Mouse (Mus musculus): ENCODE data around the gene Vps52. TPM values are rescaled to one million over a fixed set of nuclear protein-coding genes. Genes with fewer than 3 reads are reported as not detected.

Gene Vps52
- polyA plus RNA-seq, 1 experiment = 142 TPM

DNA sequence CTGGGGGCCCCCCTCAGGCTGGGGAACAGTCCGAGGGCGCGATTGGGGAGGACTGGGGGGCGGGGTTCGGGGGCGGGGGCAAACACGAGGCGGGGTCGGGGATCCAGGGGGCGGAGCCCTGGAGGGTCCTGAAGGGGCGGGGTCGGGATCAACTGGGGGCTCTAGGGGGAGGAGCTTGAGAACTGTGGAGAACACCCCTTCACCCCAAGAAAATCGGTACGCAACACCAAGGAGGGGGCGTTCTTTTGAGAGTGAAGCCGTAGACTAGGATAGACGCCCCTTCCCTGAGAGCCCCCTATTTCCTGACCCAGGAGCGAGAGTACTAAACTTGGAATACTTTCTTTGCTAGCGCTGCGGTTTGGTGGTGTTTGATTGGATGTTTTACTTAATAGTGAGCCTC lies 39.3 kb upstream of the Vps52 start:
- TF ChIP-seq CTCF (IDR thresholded peaks at IDR 0.05; ENCODE audit: borderline replicate concordance, control insufficient read depth, extremely low read depth, insufficient read depth, low read length, poor library complexity) (0 out of 2 replicates have a peak, but pooled peaks have one; percentile 1), POLR2A (IDR thresholded peaks at IDR 0.05; ENCODE audit: control insufficient read depth, extremely low read depth, insufficient read depth, low read length, poor library complexity) (no peak)
- H3K36me3 ChIP-seq (ENCODE audit: control insufficient read depth, insufficient read depth, low read length) = peaks cover 22% of the 10 kb centered on the region
- WGBS = 3% methylated on average over 15 of the region's 20 CpGs
- H3K27me3 ChIP-seq (ENCODE audit: control insufficient read depth, insufficient read depth, low read length) = no peaks in the 10 kb centered on the region
- H3K4me1 ChIP-seq (replicated peaks; ENCODE audit: control insufficient read depth, insufficient read depth, low read length) = peaks cover 18% of the 10 kb centered on the region
- no peak overlapping the region for H3K27ac ChIP-seq (ENCODE audit: control insufficient read depth, insufficient read depth, low read length)
- H3K4me3 ChIP-seq (ENCODE audit: control insufficient read depth, insufficient read depth, low read length) = peak overlapping the region; percentile 81
- DNase-seq = peak; percentile 79

GRCm38 (mm10) chr17:33916847-33917655 lies 38.6 kb upstream of the Vps52 start:
- peaks cover 15% of the 10 kb centered on the region; the same call in 1 of the 2 replicates for H3K36me3 ChIP-seq (ENCODE audit: control insufficient read depth, insufficient read depth, low read length)
- H3K27me3 ChIP-seq (ENCODE audit: control insufficient read depth, insufficient read depth, low read length) = no peaks in the 10 kb centered on the region
- 92% methylated on average over 31 of the region's 31 CpGs for WGBS
- no peak overlapping the region for H3K27ac ChIP-seq (ENCODE audit: control insufficient read depth, insufficient read depth, low read length)
- H3K4me1 ChIP-seq (replicated peaks; ENCODE audit: control insufficient read depth, insufficient read depth, low read length) = peaks cover 18% of the 10 kb centered on the region
- no peak for TF ChIP-seq POLR2A (IDR thresholded peaks at IDR 0.05; ENCODE audit: control insufficient read depth, extremely low read depth, insufficient read depth, low read length, poor library complexity)
- TF ChIP-seq CTCF (IDR thresholded peaks at IDR 0.05; ENCODE audit: borderline replicate concordance, control insufficient read depth, extremely low read depth, insufficient read depth, low read length, poor library complexity) = no peak
- no peak for DNase-seq
- no peak overlapping the region for H3K4me3 ChIP-seq (ENCODE audit: control insufficient read depth, insufficient read depth, low read length)

GRCm38 (mm10) chr17:33917656-33918292 lies 37.8 kb upstream of the Vps52 start:
- H3K4me3 ChIP-seq (ENCODE audit: control insufficient read depth, insufficient read depth, low read length) = no peak overlapping the region
- TF ChIP-seq CTCF (IDR thresholded peaks at IDR 0.05; ENCODE audit: borderline replicate concordance, control insufficient read depth, extremely low read depth, insufficient read depth, low read length, poor library complexity) (no peak), POLR2A (IDR thresholded peaks at IDR 0.05; ENCODE audit: control insufficient read depth, extremely low read depth, insufficient read depth, low read length, poor library complexity) (no peak)
- WGBS = 95% methylated on average over 18 of the region's 18 CpGs
- H3K36me3 ChIP-seq (ENCODE audit: control insufficient read depth, insufficient read depth, low read length) = peaks cover 9% of the 10 kb centered on the region; the same call in 1 of the 2 replicates
- DNase-seq = no peak
- no peak overlapping the region for H3K27ac ChIP-seq (ENCODE audit: control insufficient read depth, insufficient read depth, low read length)
- no peaks in the 10 kb centered on the region for H3K27me3 ChIP-seq (ENCODE audit: control insufficient read depth, insufficient read depth, low read length)
- peaks cover 18% of the 10 kb centered on the region for H3K4me1 ChIP-seq (replicated peaks; ENCODE audit: control insufficient read depth, insufficient read depth, low read length)

DNA sequence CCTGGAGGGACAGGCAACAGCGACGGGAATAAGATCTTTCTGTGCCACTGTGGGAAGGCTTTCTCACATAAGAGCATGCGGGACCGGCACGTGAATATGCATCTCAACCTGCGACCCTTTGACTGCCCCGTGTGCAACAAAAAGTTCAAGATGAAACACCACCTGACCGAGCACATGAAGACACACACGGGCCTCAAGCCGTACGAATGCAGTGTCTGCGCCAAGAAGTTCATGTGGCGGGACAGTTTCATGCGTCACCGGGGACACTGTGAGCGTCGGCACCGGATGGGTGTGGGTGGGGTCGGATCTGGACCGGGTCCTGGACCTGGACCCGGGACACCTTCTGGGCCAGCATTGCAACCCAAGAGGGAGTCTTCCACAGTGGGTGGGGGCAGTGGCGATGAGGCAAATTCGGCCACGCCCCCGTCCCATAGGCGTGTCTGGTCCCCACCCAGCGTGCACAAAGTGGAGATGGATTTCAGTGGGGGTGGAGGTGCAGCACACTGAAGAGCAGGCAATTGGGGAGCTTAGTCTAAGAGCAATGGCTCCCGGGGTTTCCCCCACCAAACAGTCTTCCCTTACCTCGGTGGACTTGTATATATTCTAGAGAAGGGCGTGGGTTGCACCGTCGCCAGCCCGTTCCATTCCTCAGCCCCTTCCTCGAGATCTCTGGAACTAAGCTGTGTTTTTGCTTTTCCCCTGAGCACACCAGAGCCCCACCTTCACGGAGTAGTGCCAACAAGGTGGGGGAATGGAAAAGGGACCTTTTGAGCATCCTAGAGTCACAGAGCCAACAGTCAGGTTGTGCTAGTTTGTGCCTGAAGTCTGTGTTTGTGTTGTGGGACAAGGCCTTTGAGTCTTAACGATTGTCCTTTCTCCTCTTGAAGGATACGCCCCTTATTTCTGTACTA lies 37.1 kb upstream of the Vps52 start:
- TF ChIP-seq CTCF (IDR thresholded peaks at IDR 0.05; ENCODE audit: borderline replicate concordance, control insufficient read depth, extremely low read depth, insufficient read depth, low read length, poor library complexity) = no peak
- TF ChIP-seq POLR2A (IDR thresholded peaks at IDR 0.05; ENCODE audit: control insufficient read depth, extremely low read depth, insufficient read depth, low read length, poor library complexity) = no peak
- peak overlapping the region; percentile 19 for H3K27ac ChIP-seq (ENCODE audit: control insufficient read depth, insufficient read depth, low read length)
- no peaks in the 10 kb centered on the region for H3K27me3 ChIP-seq (ENCODE audit: control insufficient read depth, insufficient read depth, low read length)
- peaks cover 18% of the 10 kb centered on the region for H3K4me1 ChIP-seq (replicated peaks; ENCODE audit: control insufficient read depth, insufficient read depth, low read length)
- WGBS = 83% methylated on average over 37 of the region's 37 CpGs
- DNase-seq = no peak
- H3K36me3 ChIP-seq (ENCODE audit: control insufficient read depth, insufficient read depth, low read length) = peaks cover 5% of the 10 kb centered on the region; the same call in 1 of the 2 replicates
- peak overlapping the region; percentile 92; the same call in 1 of the 2 replicates for H3K4me3 ChIP-seq (ENCODE audit: control insufficient read depth, insufficient read depth, low read length)

- peaks cover 18% of the 10 kb centered on the region for H3K4me1 ChIP-seq (replicated peaks; ENCODE audit: control insufficient read depth, insufficient read depth, low read length)
- H3K27me3 ChIP-seq (ENCODE audit: control insufficient read depth, insufficient read depth, low read length) = no peaks in the 10 kb centered on the region
- peak overlapping the region; percentile 75 for H3K27ac ChIP-seq (ENCODE audit: control insufficient read depth, insufficient read depth, low read length)
- no peaks in the 10 kb centered on the region; the same call in 1 of the 2 replicates for H3K36me3 ChIP-seq (ENCODE audit: control insufficient read depth, insufficient read depth, low read length)
- WGBS = under 1% methylated on average over 52 of the region's 52 CpGs
- DNase-seq = peak; percentile 74
- peak overlapping the region; percentile 92 for H3K4me3 ChIP-seq (ENCODE audit: control insufficient read depth, insufficient read depth, low read length)
- no peak for TF ChIP-seq CTCF (IDR thresholded peaks at IDR 0.05; ENCODE audit: borderline replicate concordance, control insufficient read depth, extremely low read depth, insufficient read depth, low read length, poor library complexity)
- no peak for TF ChIP-seq POLR2A (IDR thresholded peaks at IDR 0.05; ENCODE audit: control insufficient read depth, extremely low read depth, insufficient read depth, low read length, poor library complexity)
Observed at GRCm38 (mm10) chr17:33919351-33920281, 36.0 kb upstream of the Vps52 start.
